Mouse (Mus musculus) CH12.LX (cell line): ENCODE measurements at regions not wholly inside any gene's neighbourhood (a gene's known extent, or its start where the extent isn't known, plus 50 kb on each side); places are given as distances from the start of the nearest gene placed in this dataset.

Experiments used
- DNase-seq: peaks from one replicate; pipeline ENCODE4 v3.0.0-alpha.2; 2013; ENCODE audit errors: extremely low read depth
- H3K27ac ChIP-seq: 2 replicates; pipeline ENCODE4 v1.5.1; 2012; ENCODE audit warnings: low read depth, mild to moderate bottlenecking, control low read depth, moderate library complexity; ENCODE audit not compliant: insufficient read depth
- H3K27me3 ChIP-seq: replicated peaks from 2 replicates; pipeline ENCODE3; 2012; ENCODE audit warnings: inconsistent platforms
- H3K36me3 ChIP-seq, 2 experiments: replicated peaks in 1 of 2; 2 replicates each; pipeline versions ENCODE3 to v1.6.1; 2012; ENCODE audit warnings: inconsistent platforms in 1 of 2, low read length in 1 of 2, mild to moderate bottlenecking in 1 of 2, mixed read lengths in 1 of 2, moderate library complexity in 1 of 2; ENCODE audit not compliant: control insufficient read depth in 1 of 2, insufficient read depth in 1 of 2
- H3K4me1 ChIP-seq, 2 experiments: 2 replicates each; pipeline ENCODE4 v1.6.1; 2012; ENCODE audit warnings: inconsistent platforms in 1 of 2, moderate library complexity in 1 of 2; ENCODE audit not compliant: insufficient read depth in 2 of 2, control insufficient read depth in 1 of 2
- H3K4me2 ChIP-seq: 2 replicates; pipeline ENCODE4 v1.6.1; 2012; ENCODE audit warnings: low read depth, mild to moderate bottlenecking, control low read depth; ENCODE audit not compliant: poor library complexity, insufficient read depth, severe bottlenecking
- H3K4me3 ChIP-seq, 3 experiments: fragments of 150-350 bp in 1 of 3; sonication (generic) in 1 of 3; replicated peaks in 1 of 3; 2 replicates each; pipeline versions ENCODE3 to v1.5.1; 2011 to 2012; ENCODE audit warnings: low read depth in 2 of 3, low read length in 2 of 3, mild to moderate bottlenecking in 2 of 3, moderate library complexity in 2 of 3, control low read depth in 1 of 3, improper control_type of control experiment in 1 of 3, inconsistent platforms in 1 of 3, mixed read lengths in 1 of 3; ENCODE audit not compliant: poor library complexity in 1 of 3
- H3K79me2 ChIP-seq: replicated peaks from 2 replicates; pipeline ENCODE4 v1.6.1; 2012; ENCODE audit warnings: mild to moderate bottlenecking, moderate library complexity; ENCODE audit not compliant: control insufficient read depth, poor library complexity, insufficient read depth, severe bottlenecking; ENCODE audit errors: extremely low read depth
- H3K9ac ChIP-seq: 2 replicates; pipeline ENCODE4 v1.6.1; 2012; ENCODE audit warnings: low read depth, mild to moderate bottlenecking, control low read depth, moderate library complexity; ENCODE audit not compliant: insufficient read depth
- H3K9me3 ChIP-seq: replicated peaks from 2 replicates; pipeline ENCODE3; 2012; ENCODE audit warnings: low read length, inconsistent platforms, mixed read lengths
- BHLHE40 ChIP-seq: IDR thresholded peaks from 2 replicates; pipeline ENCODE4 v1.6.1; 2011; ENCODE audit warnings: mild to moderate bottlenecking, low read depth, low read length, improper control_type of control experiment
- CTCF ChIP-seq, 2 experiments: IDR thresholded peaks in 1 of 2; conservative IDR thresholded peaks in 1 of 2; 2 replicates each; pipeline ENCODE4 v1.5.1; 2011 to 2012; ENCODE audit warnings: low read depth in 2 of 2, low read length in 2 of 2, improper control_type of control experiment in 1 of 2, inconsistent platforms in 1 of 2, mild to moderate bottlenecking in 1 of 2, moderate library complexity in 1 of 2
- ELF1 ChIP-seq: IDR thresholded peaks from 2 replicates; pipeline ENCODE4 v1.6.1; 2014; ENCODE audit warnings: low read depth, mild to moderate bottlenecking, inconsistent platforms, low read length, improper control_type of control experiment
- GABPA ChIP-seq: IDR thresholded peaks from 2 replicates; pipeline ENCODE4 v1.6.1; 2012; ENCODE audit warnings: low read depth, low read length, improper control_type of control experiment, inconsistent platforms; ENCODE audit not compliant: insufficient replicate concordance
- HCFC1 ChIP-seq: IDR thresholded peaks from 2 replicates; pipeline ENCODE4 v1.6.1; 2012; ENCODE audit warnings: low read depth, mild to moderate bottlenecking, inconsistent platforms, low read length, improper control_type of control experiment
- IRF4 ChIP-seq: IDR thresholded peaks from 2 replicates; pipeline ENCODE4 v1.6.1; 2014; ENCODE audit warnings: low read depth, mild to moderate bottlenecking, inconsistent platforms, low read length, improper control_type of control experiment
- JUN ChIP-seq: IDR thresholded peaks from 2 replicates; pipeline ENCODE4 v1.6.1; 2011; ENCODE audit warnings: low read depth, mild to moderate bottlenecking, low read length, improper control_type of control experiment, moderate library complexity; ENCODE audit not compliant: insufficient read depth
- JUND ChIP-seq: conservative IDR thresholded peaks from 2 replicates; pipeline ENCODE4 v1.6.1; 2011; ENCODE audit warnings: low read depth, low read length, improper control_type of control experiment
- KAT2A ChIP-seq: IDR thresholded peaks from 2 replicates; pipeline ENCODE4 v1.6.1; 2012; ENCODE audit warnings: low read length, improper control_type of control experiment, inconsistent platforms; ENCODE audit not compliant: insufficient replicate concordance
- MAFK ChIP-seq: IDR thresholded peaks from 2 replicates; pipeline ENCODE4 v1.6.1; 2011; ENCODE audit warnings: low read length, improper control_type of control experiment; ENCODE audit not compliant: insufficient replicate concordance
- MAX ChIP-seq: IDR thresholded peaks from 2 replicates; pipeline ENCODE4 v1.6.1; 2011; ENCODE audit warnings: low read length, improper control_type of control experiment
- MEF2A ChIP-seq: IDR thresholded peaks from 2 replicates; pipeline ENCODE4 v1.6.1; 2014; ENCODE audit warnings: low read depth, mild to moderate bottlenecking, inconsistent platforms, low read length, improper control_type of control experiment, borderline replicate concordance
- MXI1 ChIP-seq: IDR thresholded peaks from 2 replicates; pipeline ENCODE4 v1.6.1; 2011; ENCODE audit warnings: mild to moderate bottlenecking, low read depth, low read length, improper control_type of control experiment
- MYC ChIP-seq: IDR thresholded peaks from 2 replicates; pipeline ENCODE4 v1.6.1; 2011; ENCODE audit warnings: low read depth, mild to moderate bottlenecking, improper control_type of control experiment, low read length
- POLR2A ChIP-seq: IDR thresholded peaks from 2 replicates; pipeline ENCODE4 v1.6.1; 2011; ENCODE audit warnings: low read depth, mild to moderate bottlenecking, improper control_type of control experiment, low read length
- POLR2AphosphoS2 ChIP-seq: IDR thresholded peaks from 2 replicates; pipeline ENCODE4 v1.6.1; 2011; ENCODE audit warnings: low read depth, low read length, improper control_type of control experiment
- RAD21 ChIP-seq: IDR thresholded peaks from 2 replicates; pipeline ENCODE4 v1.6.1; 2011; ENCODE audit warnings: low read depth, mild to moderate bottlenecking, low read length, improper control_type of control experiment, moderate library complexity
- SMC3 ChIP-seq: IDR thresholded peaks from 2 replicates; pipeline ENCODE4 v1.6.1; 2011; ENCODE audit warnings: low read depth, low read length, improper control_type of control experiment
- TBP ChIP-seq: conservative IDR thresholded peaks from 2 replicates; pipeline ENCODE4 v1.6.1; 2011; ENCODE audit warnings: low read depth, low read length, improper control_type of control experiment
- USF1 ChIP-seq: IDR thresholded peaks from 2 replicates; pipeline ENCODE4 v1.6.1; 2014; ENCODE audit warnings: low read depth, mild to moderate bottlenecking, inconsistent platforms, low read length, improper control_type of control experiment
- USF2 ChIP-seq: conservative IDR thresholded peaks from 2 replicates; pipeline ENCODE4 v1.6.1; 2011; ENCODE audit warnings: low read depth, low read length, improper control_type of control experiment
- ZC3H11A ChIP-seq: IDR thresholded peaks from 2 replicates; pipeline ENCODE4 v1.6.1; 2012; ENCODE audit warnings: low read depth, mild to moderate bottlenecking, inconsistent platforms, low read length, improper control_type of control experiment
- ZMIZ1 ChIP-seq: IDR thresholded peaks from 2 replicates; pipeline ENCODE4 v1.6.1; 2012; ENCODE audit warnings: low read depth, mild to moderate bottlenecking, inconsistent platforms, low read length, improper control_type of control experiment
- dilution Hi-C: fragments of 300-500 bp; cut with MboI; formaldehyde crosslinking; loops from 2 replicates; pipeline ENCODE4 v1.14.3; 2020; ENCODE audit warnings: low sequenced_read_pairs; ENCODE audit not compliant: extremely low pct_unique_long_range_greater_than_20kb, extremely low pct_ligation_motif_present
- in situ Hi-C: fragments of 300-500 bp; cut with MboI; formaldehyde crosslinking; loops from 3 replicates; pipeline ENCODE4 v1.14.3; 2019; ENCODE audit warnings: low sequenced_read_pairs, low pct_ligation_motif_present, low pct_unique_long_range_greater_than_20kb, mixed read lengths

- no peaks in the 10 kb centered on the region for H3K4me1 ChIP-seq
- no peak overlapping the region for H3K4me3 ChIP-seq
- no peak overlapping the region for H3K27ac ChIP-seq
- H3K4me2 ChIP-seq: no peak overlapping the region
- no peaks in the 10 kb centered on the region for H3K79me2 ChIP-seq
- H3K9ac ChIP-seq: no peak overlapping the region
- in situ Hi-C loops: no loop called here
- H3K36me3 ChIP-seq: no peaks in the 10 kb centered on the region
- dilution Hi-C loops: no loop called here
- DNase-seq: no peak
- H3K9me3 ChIP-seq: no peaks in the 10 kb centered on the region
- H3K27me3 ChIP-seq: no peaks in the 10 kb centered on the region
- TF ChIP-seq TBP (no peak), SMC3 (no peak), ZC3H11A (no peak)
These were observed 144.2 kb upstream of the Mycn start for GRCm38 (mm10) chr12:13085951-13086350.

GRCm38 (mm10) chr12:13085484-13085883 is 143.8 kb upstream of the Mycn start:
- Histone ChIP-seq H3K4me3 (no peak overlapping the region), H3K4me1 (no peaks in the 10 kb centered on the region), H3K9ac (no peak overlapping the region), H3K27ac (no peak overlapping the region), H3K4me2 (no peak overlapping the region), H3K79me2 (no peaks in the 10 kb centered on the region), H3K9me3 (no peaks in the 10 kb centered on the region), H3K36me3 (no peaks in the 10 kb centered on the region), H3K27me3 (no peaks in the 10 kb centered on the region)
- peak; percentile 7 for DNase-seq
- in situ Hi-C loops (no loop called here), dilution Hi-C loops (no loop called here)
- no peak for TF ChIP-seq MXI1
- TF ChIP-seq CTCF (conservative IDR thresholded peaks at IDR 0.05 in 1 of 2, IDR thresholded peaks at IDR 0.05 in 1 of 2; ENCODE audit: low read depth in 2 of 2, low read length in 2 of 2): peak in 1 of 2 experiments; percentile 30; a peak in 1 of 4 replicates
- TF ChIP-seq RAD21: peak; percentile 21
- TF ChIP-seq ZMIZ1: no peak
- no peak for TF ChIP-seq JUND
- no peak for TF ChIP-seq USF1
- TF ChIP-seq KAT2A: no peak

- dilution Hi-C loops: no loop called here
- Histone ChIP-seq H3K27ac (no peak overlapping the region), H3K4me1 (no peaks in the 10 kb centered on the region), H3K79me2 (no peaks in the 10 kb centered on the region), H3K4me3 (no peak overlapping the region), H3K4me2 (no peak overlapping the region), H3K27me3 (no peaks in the 10 kb centered on the region), H3K9me3 (no peaks in the 10 kb centered on the region), H3K36me3 (no peaks in the 10 kb centered on the region), H3K9ac (no peak overlapping the region)
- no peak for TF ChIP-seq KAT2A
- no peak for TF ChIP-seq CTCF (conservative IDR thresholded peaks at IDR 0.05 in 1 of 2, IDR thresholded peaks at IDR 0.05 in 1 of 2; ENCODE audit: low read depth in 2 of 2, low read length in 2 of 2)
- TF ChIP-seq MAX: no peak
- TF ChIP-seq MAFK: no peak
- TF ChIP-seq BHLHE40: no peak
- no peak for TF ChIP-seq MYC
- TF ChIP-seq MXI1: no peak
- no peak for TF ChIP-seq HCFC1
- no peak for TF ChIP-seq JUN
- no peak for TF ChIP-seq ELF1
- no peak for TF ChIP-seq SMC3
- no peak for TF ChIP-seq GABPA
- no peak for TF ChIP-seq USF2
- no peak for TF ChIP-seq MEF2A
- TF ChIP-seq POLR2A: no peak
- TF ChIP-seq RAD21: no peak
- TF ChIP-seq IRF4: no peak
- no peak for TF ChIP-seq POLR2AphosphoS2
- no peak for TF ChIP-seq TBP
- in situ Hi-C loops: no loop called here
- no peak for DNase-seq
These were observed 141.8 kb upstream of the Mycn start for GRCm38 (mm10) chr12:13083337-13084054.
